Comparison of ENCODE assay signal across 9 mouse cellular contexts in genomic region chr6:67198085-67198484, GRCm38 (mm10). TPM values are rescaled to one million over a fixed set of nuclear protein-coding genes. Genes with fewer than 3 reads are reported as not detected.
A peak's percentile ranks its signal among the peaks of the same experiment; 100 is the strongest.
DNase-seq lines count a peak whose midpoint lies in the region; ATAC-seq and TF ChIP-seq lines count a peak whose summit lies in the region.
"Had no signal": no experiment of that assay in that cellular context is flagged by ENCODE, and none has a peak within 500 bp of the region (broad histone marks: within the 10 kb centered on the region; RNA-seq: fewer than 3 reads in every experiment).

No protein-coding gene starts in this region.

- 26% methylated on average over 4 of the region's 4 CpGs for WGBS in hindbrain, postnatal 0 days
- 32% methylated on average over 4 of the region's 4 CpGs for WGBS in hindbrain, embryonic 13.5 days

- H3K36me3 ChIP-seq in hindbrain, postnatal 0 days (ENCODE audit: insufficient read depth, low read length) = no peaks in the 10 kb centered on the region
- no peaks in the 10 kb centered on the region for H3K36me3 ChIP-seq in hindbrain, embryonic 13.5 days
- H3K36me3 ChIP-seq: limb, embryonic 12.5 days had no signal

- peak; percentile 69 for TF ChIP-seq CTCF in hindbrain, postnatal 0 days (IDR thresholded peaks at IDR 0.05; ENCODE audit: low read depth)
- peak; percentile 56; the same call in 1 of the 2 replicates for TF ChIP-seq CTCF in brain, embryonic 14.5 days (IDR thresholded peaks at IDR 0.05; ENCODE audit: borderline replicate concordance, extremely low read depth, insufficient read depth, insufficient read length)

- no peak overlapping the region for H3K4me2 ChIP-seq in hindbrain, postnatal 0 days (ENCODE audit: low read depth, low read length)
- H3K4me2 ChIP-seq in hindbrain, embryonic 13.5 days = no peak overlapping the region
- H3K4me2 ChIP-seq: limb, embryonic 12.5 days had no signal

- no peak for ATAC-seq in hindbrain, postnatal 0 days
- ATAC-seq in hindbrain, embryonic 13.5 days (ENCODE audit: low FRiP score) = no peak

- no peak overlapping the region for H3K27ac ChIP-seq in hindbrain, postnatal 0 days
- H3K27ac ChIP-seq in hindbrain, embryonic 13.5 days = no peak overlapping the region
- H3K27ac ChIP-seq: limb, embryonic 12.5 days had no signal

- no peak overlapping the region for H3K4me3 ChIP-seq in hindbrain, postnatal 0 days (ENCODE audit: low read length)
- H3K4me3 ChIP-seq in hindbrain, embryonic 13.5 days = no peak overlapping the region
- H3K4me3 ChIP-seq: limb, embryonic 12.5 days had no signal

- no peak overlapping the region for H3K9ac ChIP-seq in hindbrain, postnatal 0 days (replicated peaks; ENCODE audit: low read length)
- no peak overlapping the region for H3K9ac ChIP-seq in hindbrain, embryonic 13.5 days
- H3K9ac ChIP-seq: limb, embryonic 12.5 days had no signal

- peak; percentile 54 for DNase-seq in hindbrain, postnatal 0 days (ENCODE audit: low spot score)
- DNase-seq in urinary bladder, postnatal 25 days (ENCODE audit: low spot score) = peak; percentile 45
- DNase-seq in urinary bladder, postnatal 4 days (ENCODE audit: low spot score in 2 of 2) = no peak
- DNase-seq in brain, embryonic 14.5 days (ENCODE audit: low read depth) = no peak
- peak; percentile 51 to 62 for DNase-seq in layer of hippocampus, postnatal 10 days (ENCODE audit: low spot score in 2 of 2)
- peak; percentile 44 to 67 for DNase-seq in spleen, postnatal 10 days (ENCODE audit: low spot score in 2 of 2)
- DNase-seq in ovary, postnatal 10 days (ENCODE audit: low spot score) = no peak

- H3K4me1 ChIP-seq in hindbrain, postnatal 0 days (ENCODE audit: insufficient read depth, low read length) = 0 out of 2 replicates have a peak, but pooled peaks cover 4% of the 10 kb centered on the region
- H3K4me1 ChIP-seq in hindbrain, embryonic 13.5 days (replicated peaks) = no peaks in the 10 kb centered on the region

- no peaks in the 10 kb centered on the region for H3K27me3 ChIP-seq in hindbrain, postnatal 0 days (ENCODE audit: insufficient read depth, low read length)
- H3K27me3 ChIP-seq in hindbrain, embryonic 13.5 days = no peaks in the 10 kb centered on the region
- H3K27me3 ChIP-seq: limb, embryonic 12.5 days had no signal

- TF ChIP-seq POLR2A in brain, embryonic 14.5 days (IDR thresholded peaks at IDR 0.05; ENCODE audit: borderline replicate concordance, extremely low read depth, insufficient read depth, insufficient read length, poor library complexity, severe bottlenecking) = no peak

- H3K9me3 ChIP-seq in hindbrain, postnatal 0 days (ENCODE audit: low read length) = no peaks in the 10 kb centered on the region
- H3K9me3 ChIP-seq in hindbrain, embryonic 13.5 days = no peaks in the 10 kb centered on the region
- H3K9me3 ChIP-seq: limb, embryonic 12.5 days had no signal

RNA-seq across cellular contexts. Expression of gene Serbp1, which starts 39.9 kb away (rescaled TPM):
- total RNA-seq in hindbrain, postnatal 0 days (2014; rRNA removed) = 134 and 177 TPM in 2 replicates
- 283 and 302 TPM in 2 replicates for polyA plus RNA-seq in hindbrain, postnatal 0 days (2015; fragmentation: Nextera tagmentation; extraction: Ambion mirVana)
- 310 and 312 TPM in 2 replicates for polyA plus RNA-seq in hindbrain, embryonic 13.5 days (2015; fragmentation: Nextera tagmentation; extraction: Ambion mirVana)
- polyA plus RNA-seq in brain, embryonic 14.5 days (2012; rRNA removed) = 229 and 331 TPM in 2 replicates
- total RNA-seq in layer of hippocampus, postnatal 10 days (2021) = 100 to 1,000 TPM; 293 to 314 TPM

Comparison
In these comparisons a context has a peak if more than half of its experiments do, and no peak if none do; other contexts are left out.
1. DNase-seq: peak in hindbrain, postnatal 0 days (single experiment), urinary bladder, postnatal 25 days (single experiment), layer of hippocampus, postnatal 10 days (2 of 2) and spleen, postnatal 10 days (2 of 2); none in urinary bladder, postnatal 4 days (0 of 2), brain, embryonic 14.5 days (single experiment) and ovary, postnatal 10 days (single experiment).